Mouse (Mus musculus) small intestine, adult 2 months (tissue): ENCODE data around the gene Csk.

ENCODE experiments used
- CTCF ChIP-seq: fragments of 200-500 bp; IDR thresholded peaks from 2 replicates; pipeline ENCODE4 v1.5.1; 2012; ENCODE audit warnings: low read depth, mild to moderate bottlenecking, control low read depth, inconsistent platforms, low read length, moderate library complexity, mixed read lengths; ENCODE audit not compliant: insufficient replicate concordance, insufficient read length; ENCODE audit errors: extremely low read depth
- POLR2A ChIP-seq: fragments of 200-500 bp; IDR thresholded peaks from 2 replicates; pipeline ENCODE4 v1.6.1; 2012; ENCODE audit warnings: low read depth, mild to moderate bottlenecking, control low read depth, inconsistent platforms, low read length, moderate library complexity

- TF ChIP-seq CTCF (no peak), POLR2A (no peak)
Measured at GRCm38 (mm10) chr9:57641022-57641421, 12.4 kb downstream of the Csk start.
